Mouse (Mus musculus) ES-E14 (cell line): Measurements from ENCODE around the gene Eef2. TPM values are rescaled to one million over a fixed set of nuclear protein-coding genes. Genes with fewer than 3 reads are reported as not detected.

ENCODE experiments used
- DNase-seq: peaks from one replicate; pipeline ENCODE4 v3.0.0-alpha.2; 2013; ENCODE audit warnings: low read depth, low spot score
- H3K27ac ChIP-seq: 2 replicates; pipeline ENCODE4 v1.5.1; 2012; ENCODE audit warnings: low read depth, mild to moderate bottlenecking, low read length, moderate library complexity, mixed read lengths; ENCODE audit not compliant: poor library complexity, insufficient read depth, severe bottlenecking
- H3K36me3 ChIP-seq: 2 replicates; pipeline ENCODE4 v1.6.1; 2012; ENCODE audit warnings: mild to moderate bottlenecking, low read length, moderate library complexity, mixed read lengths; ENCODE audit not compliant: control insufficient read depth, poor library complexity, insufficient read depth, severe bottlenecking
- H3K4me1 ChIP-seq, 2 experiments: fragments of 150-350 bp in 1 of 2; sonication (generic) in 1 of 2; 2 replicates each; pipeline ENCODE4 v1.6.1; 2012; ENCODE audit warnings: low read length in 2 of 2, mild to moderate bottlenecking in 1 of 2, mixed read lengths in 1 of 2; ENCODE audit not compliant: control insufficient read depth in 2 of 2, insufficient read depth in 2 of 2, poor library complexity in 1 of 2
- H3K4me3 ChIP-seq, 2 experiments: fragments of 150-350 bp in 1 of 2; sonication (generic) in 1 of 2; 2 replicates each; pipeline ENCODE4 v1.5.1; 2012; ENCODE audit warnings: low read length in 2 of 2, low read depth in 1 of 2, mild to moderate bottlenecking in 1 of 2, mixed read lengths in 1 of 2; ENCODE audit not compliant: insufficient read depth in 1 of 2, poor library complexity in 1 of 2, severe bottlenecking in 1 of 2
- H3K9ac ChIP-seq: 2 replicates; pipeline ENCODE4 v1.6.1; 2012; ENCODE audit warnings: low read depth, mild to moderate bottlenecking, low read length, mixed read lengths; ENCODE audit not compliant: poor library complexity, insufficient read depth, severe bottlenecking
- H3K9me3 ChIP-seq: fragments of 150-350 bp; sonication (generic); 2 replicates; pipeline ENCODE4 v1.6.1; 2012; ENCODE audit warnings: low read depth, mild to moderate bottlenecking, low read length; ENCODE audit not compliant: control insufficient read depth, insufficient read depth
- CHD2 ChIP-seq: IDR thresholded peaks from 2 replicates; pipeline ENCODE4 v1.6.1; 2014; ENCODE audit warnings: mild to moderate bottlenecking, low read depth, low read length, inconsistent platforms
- HCFC1 ChIP-seq: IDR thresholded peaks from 2 replicates; pipeline ENCODE4 v1.6.1; 2012; ENCODE audit warnings: low read length, inconsistent platforms, borderline replicate concordance; ENCODE audit not compliant: insufficient read depth
- MAFK ChIP-seq: IDR thresholded peaks from 2 replicates; pipeline ENCODE4 v1.6.1; 2014; ENCODE audit warnings: mild to moderate bottlenecking, low read depth, low read length, inconsistent platforms; ENCODE audit not compliant: insufficient read depth
- ZC3H11A ChIP-seq: IDR thresholded peaks from 2 replicates; pipeline ENCODE4 v1.6.1; 2012; ENCODE audit warnings: low read depth, mild to moderate bottlenecking, inconsistent platforms, low read length, borderline replicate concordance
- ZNF384 ChIP-seq: IDR thresholded peaks from 2 replicates; pipeline ENCODE4 v1.6.1; 2012; ENCODE audit warnings: low read depth, low read length, inconsistent platforms
- in situ Hi-C, 2 experiments: fragments of 600-800 bp; cut with MboI; formaldehyde crosslinking; loops; one replicate each; pipeline ENCODE4 v1.15.1; 2025; ENCODE audit warnings: low sequenced_read_pairs in 2 of 2, inconsistent platforms in 1 of 2; ENCODE audit not compliant: unreplicated experiment in 2 of 2
- total RNA-seq: library from RNA; depleted of rRNA; stranded (reverse); fragments of 300-350 nt; gene quantifications from 2 replicates; pipeline ENCODE4 v1.2.3, GENCODE M21; 2012

Eef2 gene
- total RNA-seq, 1 experiment: 2,093 TPM

- DNase-seq: no peak
- TF ChIP-seq ZC3H11A (no peak), HCFC1 (no peak), ZNF384 (no peak), MAFK (no peak), CHD2 (no peak)
- Histone ChIP-seq H3K36me3 (peaks cover 10% of the 10 kb centered on the region; the same call in 1 of the 2 replicates), H3K9me3 (no peaks in the 10 kb centered on the region), H3K4me3 (peak overlapping the region in 1 of 2 experiments; percentile 68; a peak in 1 of 4 replicates), H3K4me1 (peaks cover 2 to 23% of the 10 kb centered on the region in 2 experiments; a peak in 3 of 4 replicates), H3K9ac (peak overlapping the region; percentile 16; the same call in 1 of the 2 replicates), H3K27ac (no peak overlapping the region)
- in situ Hi-C loops: no loop called here
Measured at GRCm38 (mm10) chr10:81191342-81191982, 15.0 kb downstream of the Eef2 start.

GRCm38 (mm10) chr10:81192270-81192967 lies 16.0 kb downstream of the Eef2 start:
- H3K27ac ChIP-seq: peak overlapping the region; percentile 82
- in situ Hi-C loops: no loop called here
- H3K9me3 ChIP-seq: no peaks in the 10 kb centered on the region
- H3K9ac ChIP-seq: peak overlapping the region; percentile 94
- TF ChIP-seq HCFC1 (no peak; the same call in 1 of the 2 replicates), CHD2 (no peak), ZC3H11A (no peak), MAFK (no peak), ZNF384 (no peak)
- H3K4me3 ChIP-seq: peak overlapping the region; percentile 68 to 87
- no peak for DNase-seq
- H3K36me3 ChIP-seq: peaks cover 3% of the 10 kb centered on the region; the same call in 1 of the 2 replicates
- peaks cover 2 to 23% of the 10 kb centered on the region in 2 experiments; a peak in 3 of 4 replicates for H3K4me1 ChIP-seq

GRCm38 (mm10) chr10:81192968-81193501 lies 16.6 kb downstream of the Eef2 start:
- no peak for TF ChIP-seq ZNF384
- no peak for TF ChIP-seq ZC3H11A
- no peak for TF ChIP-seq MAFK
- no peak for TF ChIP-seq CHD2
- no peak for TF ChIP-seq HCFC1
- no peak overlapping the region for H3K27ac ChIP-seq

GRCm38 (mm10) chr10:81193991-81194774 lies 17.8 kb downstream of the Eef2 start:
- 0 out of 2 replicates have a peak overlapping the region, but pooled peaks have one; percentile 9 for H3K9ac ChIP-seq
- peaks cover 2 to 23% of the 10 kb centered on the region in 2 experiments; a peak in 3 of 4 replicates for H3K4me1 ChIP-seq
- no peak for DNase-seq
- H3K36me3 ChIP-seq: peaks cover 3% of the 10 kb centered on the region; the same call in 1 of the 2 replicates
- H3K27ac ChIP-seq: no peak overlapping the region
- in situ Hi-C loops: no loop called here
- H3K4me3 ChIP-seq: no peak overlapping the region; a peak in 1 of 4 replicates
- TF ChIP-seq ZC3H11A (no peak), HCFC1 (0 out of 2 replicates have a peak, but pooled peaks have one; percentile 6), MAFK (no peak)
- no peaks in the 10 kb centered on the region for H3K9me3 ChIP-seq

More at GRCm38 (mm10) chr10:81192968-81193501, 16.6 kb downstream of the Eef2 start:
- peaks cover 2 to 23% of the 10 kb centered on the region in 2 experiments; a peak in 3 of 4 replicates for H3K4me1 ChIP-seq
- peak overlapping the region; percentile 68 to 87 for H3K4me3 ChIP-seq
- no peak for DNase-seq
- peaks cover 3% of the 10 kb centered on the region; the same call in 1 of the 2 replicates for H3K36me3 ChIP-seq
- in situ Hi-C loops: no loop called here
- H3K9me3 ChIP-seq: no peaks in the 10 kb centered on the region
- H3K9ac ChIP-seq: peak overlapping the region; percentile 94
